Mouse (Mus musculus): ENCODE results near the gene 4921517D22Rik. TPM values are rescaled to one million over a fixed set of nuclear protein-coding genes. Genes with fewer than 3 reads are reported as not detected.

Gene 4921517D22Rik
- polyA plus RNA-seq, 1 experiment from 2014 or later = not detected

- no peaks in the 10 kb centered on the region for H3K9me3 ChIP-seq
- H3K36me3 ChIP-seq = no peaks in the 10 kb centered on the region
- H3K27ac ChIP-seq = no peak overlapping the region
- no peaks in the 10 kb centered on the region for H3K27me3 ChIP-seq
- 89% methylated on average over 9 of the region's 9 CpGs for WGBS
- H3K4me2 ChIP-seq = no peak overlapping the region
- no peak overlapping the region for H3K4me3 ChIP-seq
- H3K9ac ChIP-seq = no peak overlapping the region
- no peak for ATAC-seq (ENCODE audit: low FRiP score)
- no peaks in the 10 kb centered on the region; the same call in 1 of the 2 replicates for H3K4me1 ChIP-seq (replicated peaks)
These were observed 4.6 kb downstream of the 4921517D22Rik start for GRCm38 (mm10) chr13:59689313-59689712.

- no peaks in the 10 kb centered on the region for H3K27me3 ChIP-seq
- WGBS = 65% methylated on average over 13 of the region's 13 CpGs
- no peak overlapping the region for H3K27ac ChIP-seq
- H3K36me3 ChIP-seq = no peaks in the 10 kb centered on the region
- no peaks in the 10 kb centered on the region for H3K9me3 ChIP-seq
- no peak for ATAC-seq (ENCODE audit: low FRiP score)
- H3K4me1 ChIP-seq (replicated peaks) = no peaks in the 10 kb centered on the region; the same call in 1 of the 2 replicates
- no peak overlapping the region for H3K9ac ChIP-seq
- H3K4me3 ChIP-seq = no peak overlapping the region
- no peak overlapping the region for H3K4me2 ChIP-seq
These were observed 5.6 kb downstream of the 4921517D22Rik start for GRCm38 (mm10) chr13:59688338-59688770.

GRCm38 (mm10) chr13:59685236-59685635, 8.7 kb downstream of the 4921517D22Rik start:
- 85% methylated on average over 3 of the region's 3 CpGs for WGBS
- H3K27me3 ChIP-seq = no peaks in the 10 kb centered on the region

GRCm38 (mm10) chr13:59682629-59683028, 11.3 kb downstream of the 4921517D22Rik start:
- no peak overlapping the region for H3K4me2 ChIP-seq
- no peak overlapping the region for H3K9ac ChIP-seq
- no peaks in the 10 kb centered on the region for H3K9me3 ChIP-seq
- ATAC-seq (ENCODE audit: low FRiP score) = no peak
- H3K4me1 ChIP-seq (replicated peaks) = no peaks in the 10 kb centered on the region
- WGBS = 39% methylated on average over 7 of the region's 7 CpGs
- H3K36me3 ChIP-seq = no peaks in the 10 kb centered on the region
- no peaks in the 10 kb centered on the region for H3K27me3 ChIP-seq
- no peak overlapping the region for H3K4me3 ChIP-seq
- H3K27ac ChIP-seq = no peak overlapping the region

More at GRCm38 (mm10) chr13:59685236-59685635, 8.7 kb downstream of the 4921517D22Rik start:
- no peak overlapping the region for H3K9ac ChIP-seq
- H3K36me3 ChIP-seq = no peaks in the 10 kb centered on the region
- no peaks in the 10 kb centered on the region for H3K9me3 ChIP-seq
- no peaks in the 10 kb centered on the region for H3K4me1 ChIP-seq (replicated peaks)
- ATAC-seq (ENCODE audit: low FRiP score) = no peak
- no peak overlapping the region for H3K4me3 ChIP-seq
- no peak overlapping the region for H3K27ac ChIP-seq
- H3K4me2 ChIP-seq = no peak overlapping the region

- Histone ChIP-seq H3K9me3 (no peaks in the 10 kb centered on the region), H3K9ac (no peak overlapping the region), H3K4me1 (replicated peaks) (no peaks in the 10 kb centered on the region), H3K27me3 (no peaks in the 10 kb centered on the region), H3K36me3 (no peaks in the 10 kb centered on the region), H3K27ac (no peak overlapping the region), H3K4me2 (no peak overlapping the region), H3K4me3 (no peak overlapping the region)
- WGBS = 77% methylated on average over 4 of the region's 4 CpGs
- no peak for ATAC-seq (ENCODE audit: low FRiP score)
These were observed 14.0 kb downstream of the 4921517D22Rik start for GRCm38 (mm10) chr13:59679908-59680307.

- no peaks in the 10 kb centered on the region for H3K36me3 ChIP-seq
- no peak overlapping the region for H3K4me2 ChIP-seq
- H3K27me3 ChIP-seq = no peaks in the 10 kb centered on the region
- H3K27ac ChIP-seq = no peak overlapping the region
- no peak overlapping the region for H3K9ac ChIP-seq
- H3K9me3 ChIP-seq = no peaks in the 10 kb centered on the region
- peaks cover 4% of the 10 kb centered on the region for H3K4me1 ChIP-seq (replicated peaks)
- 57% methylated on average over 4 of the region's 4 CpGs for WGBS
- no peak for ATAC-seq (ENCODE audit: low FRiP score)
- H3K4me3 ChIP-seq = no peak overlapping the region
These were observed 14.6 kb downstream of the 4921517D22Rik start for GRCm38 (mm10) chr13:59679306-59679705.

GRCm38 (mm10) chr13:59676316-59677229, 17.3 kb downstream of the 4921517D22Rik start:
- Histone ChIP-seq H3K36me3 (no peaks in the 10 kb centered on the region), H3K4me1 (replicated peaks) (peaks cover 24% of the 10 kb centered on the region), H3K9me3 (no peaks in the 10 kb centered on the region), H3K4me2 (no peak overlapping the region), H3K9ac (no peak overlapping the region), H3K4me3 (no peak overlapping the region), H3K27me3 (no peaks in the 10 kb centered on the region), H3K27ac (no peak overlapping the region)
- 80% methylated on average over 11 of the region's 12 CpGs for WGBS
- no peak for ATAC-seq (ENCODE audit: low FRiP score)

- H3K27ac ChIP-seq = peak within 1 kb of the TSS; percentile 89
- H3K4me2 ChIP-seq = peak within 1 kb of the TSS; percentile 57
- WGBS = 1% methylated on average over 54 of the region's 61 CpGs
- H3K9ac ChIP-seq = peak within 1 kb of the TSS; percentile 88
- no peaks in the 10 kb centered on the region for H3K9me3 ChIP-seq
- peak within 1 kb of the TSS; percentile 75 for H3K4me3 ChIP-seq
- H3K36me3 ChIP-seq = no peaks in the 10 kb centered on the region
- peak; percentile 62 for ATAC-seq (ENCODE audit: low FRiP score)
- peaks cover 31% of the 10 kb centered on the region for H3K4me1 ChIP-seq (replicated peaks)
- H3K27me3 ChIP-seq = no peaks in the 10 kb centered on the region
These were observed 18.5 kb downstream of the 4921517D22Rik start, which contains the start of gene Golm1 for GRCm38 (mm10) chr13:59675151-59676011. Gene Golm1, minus strand, starts transcription at chr13:59675811.

GRCm38 (mm10) chr13:59674761-59675150, 19.2 kb downstream of the 4921517D22Rik start:
- peak overlapping the region; percentile 88 for H3K9ac ChIP-seq
- peaks cover 31% of the 10 kb centered on the region for H3K4me1 ChIP-seq (replicated peaks)
- peak overlapping the region; percentile 89 for H3K27ac ChIP-seq
- no peaks in the 10 kb centered on the region for H3K27me3 ChIP-seq
- H3K4me2 ChIP-seq = peak overlapping the region; percentile 57
- H3K9me3 ChIP-seq = no peaks in the 10 kb centered on the region
- under 1% methylated on average over 13 of the region's 13 CpGs for WGBS
- peak; percentile 29; the same call in 1 of the 2 replicates for ATAC-seq (ENCODE audit: low FRiP score)
- H3K4me3 ChIP-seq = peak overlapping the region; percentile 75
- H3K36me3 ChIP-seq = no peaks in the 10 kb centered on the region

- ATAC-seq (ENCODE audit: low FRiP score) = no peak
- 2% methylated on average over 3 of the region's 3 CpGs for WGBS
These were observed 19.7 kb downstream of the 4921517D22Rik start for GRCm38 (mm10) chr13:59674215-59674614.

GRCm38 (mm10) chr13:59673597-59673996, 20.3 kb downstream of the 4921517D22Rik start:
- Histone ChIP-seq H3K4me1 (replicated peaks) (peaks cover 34% of the 10 kb centered on the region), H3K9me3 (no peaks in the 10 kb centered on the region), H3K27me3 (no peaks in the 10 kb centered on the region), H3K9ac (peak overlapping the region; percentile 88), H3K4me3 (peak overlapping the region; percentile 75), H3K36me3 (no peaks in the 10 kb centered on the region), H3K27ac (peak overlapping the region; percentile 75), H3K4me2 (peak overlapping the region; percentile 57)
- WGBS = 18% methylated on average over 7 of the region's 7 CpGs
- no peak for ATAC-seq (ENCODE audit: low FRiP score)

More at GRCm38 (mm10) chr13:59674215-59674614, 19.7 kb downstream of the 4921517D22Rik start:
- Histone ChIP-seq H3K27ac (peak overlapping the region; percentile 89), H3K4me1 (replicated peaks) (peaks cover 33% of the 10 kb centered on the region), H3K4me3 (peak overlapping the region; percentile 75), H3K9ac (peak overlapping the region; percentile 88), H3K4me2 (peak overlapping the region; percentile 57), H3K27me3 (no peaks in the 10 kb centered on the region), H3K36me3 (no peaks in the 10 kb centered on the region), H3K9me3 (no peaks in the 10 kb centered on the region)

- H3K4me2 ChIP-seq = no peak overlapping the region
- no peaks in the 10 kb centered on the region for H3K36me3 ChIP-seq
- no peak for ATAC-seq (ENCODE audit: low FRiP score)
- 64% methylated on average over 6 of the region's 6 CpGs for WGBS
- peak overlapping the region; percentile 49 for H3K27ac ChIP-seq
- peaks cover 39% of the 10 kb centered on the region for H3K4me1 ChIP-seq (replicated peaks)
- H3K9ac ChIP-seq = no peak overlapping the region
- H3K9me3 ChIP-seq = no peaks in the 10 kb centered on the region
- no peak overlapping the region for H3K4me3 ChIP-seq
- H3K27me3 ChIP-seq = no peaks in the 10 kb centered on the region
These were observed 21.7 kb downstream of the 4921517D22Rik start for GRCm38 (mm10) chr13:59672248-59672647.
